Mouse (Mus musculus) cortical plate, adult 2 months (tissue): ENCODE results near the gene Sec24a.

Experiments
- CTCF ChIP-seq: fragments of 200-500 bp; IDR thresholded peaks from 2 replicates; pipeline ENCODE4 v1.5.1; 2011; ENCODE audit warnings: mild to moderate bottlenecking, control low read depth, low read length; ENCODE audit not compliant: insufficient read depth; ENCODE audit errors: extremely low read depth
- POLR2A ChIP-seq: fragments of 200-500 bp; IDR thresholded peaks from 2 replicates; pipeline ENCODE4 v1.6.1; 2011; ENCODE audit warnings: mild to moderate bottlenecking, low read length, control low read depth; ENCODE audit not compliant: insufficient read depth; ENCODE audit errors: extremely low read depth

DNA sequence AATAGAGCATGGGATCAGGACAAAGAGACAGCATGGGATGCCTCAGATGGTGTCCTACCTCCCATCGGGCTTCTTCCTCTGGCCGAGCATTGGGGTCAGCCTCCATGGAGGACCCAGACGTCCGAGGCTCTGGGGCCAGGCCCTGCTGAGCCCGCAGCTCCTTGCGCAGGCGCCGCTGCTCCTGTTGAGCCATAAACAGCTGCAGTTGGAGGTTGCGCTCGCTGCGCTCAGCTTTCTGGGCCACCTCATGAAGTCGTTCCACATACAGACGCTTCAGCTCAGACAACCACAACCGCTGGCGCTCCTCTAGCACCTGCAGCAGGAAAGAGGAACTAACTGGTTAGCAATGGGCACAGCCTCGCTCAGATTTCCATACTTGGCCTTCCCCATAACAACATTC, 119.2 kb downstream of the Sec24a start:
- TF ChIP-seq CTCF, result no peak
- TF ChIP-seq POLR2A, result no peak
